Mouse (Mus musculus) NIH3T3 (cell line): ENCODE measurements around the gene Gm45713.
"Not testable (repeated sequence)": the region's sequence is repeated elsewhere in the genome, so short reads cannot be mapped to it uniquely, and the experiment has no call there.

Source experiments
- DNase-seq: peaks from one replicate; pipeline ENCODE4 v3.0.0-alpha.2; 2012; ENCODE audit warnings: low read depth

Gm45713 gene

GRCm38 (mm10) chr7:45162996-45163615 lies 27.1 kb upstream of the Gm45713 start:
- DNase-seq, result no peak

- no peak for DNase-seq
These were observed 26.5 kb upstream of the Gm45713 start for GRCm38 (mm10) chr7:45162551-45162950.

GRCm38 (mm10) chr7:45161612-45162473 lies 25.8 kb upstream of the Gm45713 start:
- DNase-seq, result peak; percentile 92

- no peak for DNase-seq
These were observed 24.8 kb upstream of the Gm45713 start for GRCm38 (mm10) chr7:45160866-45161265.

GRCm38 (mm10) chr7:45160316-45160800 lies 24.3 kb upstream of the Gm45713 start:
- no peak for DNase-seq

- DNase-seq, result no peak
These were observed 23.0 kb upstream of the Gm45713 start for GRCm38 (mm10) chr7:45158991-45159390.

- no peak for DNase-seq
These were observed 21.4 kb upstream of the Gm45713 start for GRCm38 (mm10) chr7:45157459-45157858.

- DNase-seq, result no peak
These were observed 20.2 kb upstream of the Gm45713 start for GRCm38 (mm10) chr7:45156206-45156605.

GRCm38 (mm10) chr7:45155590-45155989 lies 19.6 kb upstream of the Gm45713 start:
- DNase-seq, result peak; percentile 36

GRCm38 (mm10) chr7:45154993-45155514 lies 19.0 kb upstream of the Gm45713 start:
- peak; percentile 89 for DNase-seq

- peak; percentile 98 for DNase-seq
These were observed 18.3 kb upstream of the Gm45713 start, which contains the start of the genes Pih1d1 and Aldh16a1 for GRCm38 (mm10) chr7:45154096-45154992. TSS of gene Pih1d1 (plus strand) at chr7:45154303. TSS of gene Aldh16a1 (minus strand) at chr7:45154584.

- DNase-seq, result peak; percentile 47
These were observed 17.6 kb upstream of the Gm45713 start for GRCm38 (mm10) chr7:45153586-45153985.

- not testable (repeated sequence) for DNase-seq
These were observed 17.0 kb upstream of the Gm45713 start for GRCm38 (mm10) chr7:45153052-45153451.

- peak; percentile 78 for DNase-seq
These were observed 15.3 kb upstream of the Gm45713 start for GRCm38 (mm10) chr7:45151303-45151702.

- DNase-seq, result no peak
These were observed 14.3 kb upstream of the Gm45713 start for GRCm38 (mm10) chr7:45150321-45150720.

GRCm38 (mm10) chr7:45149545-45149944 lies 13.5 kb upstream of the Gm45713 start:
- DNase-seq, result no peak

GRCm38 (mm10) chr7:45148534-45149098 lies 12.6 kb upstream of the Gm45713 start:
- DNase-seq, result no peak

- no peak for DNase-seq
These were observed 11.9 kb upstream of the Gm45713 start for GRCm38 (mm10) chr7:45147899-45148298.

GRCm38 (mm10) chr7:45147267-45147666 lies 11.2 kb upstream of the Gm45713 start:
- DNase-seq, result no peak

- DNase-seq, result no peak
These were observed 9.4 kb upstream of the Gm45713 start for GRCm38 (mm10) chr7:45145460-45145859.
